Mouse (Mus musculus): ENCODE measurements around the gene 5430419D17Rik. TPM values are rescaled to one million over a fixed set of nuclear protein-coding genes. Genes with fewer than 3 reads are reported as not detected.

Gene 5430419D17Rik
- 0.27 TPM for polyA plus RNA-seq (2012; fragmentation: generic; extraction: Trizol)
- long read RNA-seq, experiment 1 = 0 reads
- long read RNA-seq, experiment 2 = 0 reads

DNA sequence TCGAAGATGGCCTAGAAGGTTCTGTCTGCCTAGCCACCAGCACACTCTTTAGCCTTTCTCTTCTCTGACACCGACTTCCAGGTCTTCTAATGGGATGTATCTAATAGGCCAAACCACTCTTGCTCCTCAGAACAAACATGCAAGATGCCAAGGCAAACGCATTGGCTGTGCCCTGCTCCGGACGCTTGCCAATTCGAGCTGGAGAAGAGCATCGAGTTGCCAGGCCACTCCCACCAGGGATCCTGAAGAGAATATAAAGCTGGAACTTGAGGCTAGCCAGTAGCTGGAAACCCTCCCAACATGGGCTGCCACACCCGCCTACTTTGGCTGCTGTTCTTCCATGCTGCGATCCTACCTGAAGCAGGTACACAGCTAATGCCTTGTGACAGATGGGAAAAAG is at the start of gene 5430419D17Rik:
Gene 5430419D17Rik (plus strand): TSS at position 282 of the 400 bp plus-strand sequence.
- Histone ChIP-seq H3K27me3 (ENCODE audit: control insufficient read depth, insufficient read depth, insufficient read length) (no peaks in the 10 kb centered on the region), H3K4me3 (ENCODE audit: insufficient read depth, poor library complexity, severe bottlenecking) (no peak within 1 kb of the TSS), H3K79me3 (ENCODE audit: low read depth) (no peaks in the 10 kb centered on the region), H3K79me2 (ENCODE audit: control insufficient read depth, insufficient read depth) (no peaks in the 10 kb centered on the region), H3ac (ENCODE audit: control insufficient read depth, insufficient read length, low read depth) (no peak within 1 kb of the TSS), H3K36me3 (ENCODE audit: control insufficient read depth, insufficient read depth) (no peaks in the 10 kb centered on the region)
- TF ChIP-seq MYOD1 (IDR thresholded peaks at IDR 0.05; ENCODE audit: control insufficient read depth, insufficient read length, low read depth) (no peak), MYOG (IDR thresholded peaks at IDR 0.05; ENCODE audit: control insufficient read depth, extremely low read depth, insufficient read length) (no peak)

DNA sequence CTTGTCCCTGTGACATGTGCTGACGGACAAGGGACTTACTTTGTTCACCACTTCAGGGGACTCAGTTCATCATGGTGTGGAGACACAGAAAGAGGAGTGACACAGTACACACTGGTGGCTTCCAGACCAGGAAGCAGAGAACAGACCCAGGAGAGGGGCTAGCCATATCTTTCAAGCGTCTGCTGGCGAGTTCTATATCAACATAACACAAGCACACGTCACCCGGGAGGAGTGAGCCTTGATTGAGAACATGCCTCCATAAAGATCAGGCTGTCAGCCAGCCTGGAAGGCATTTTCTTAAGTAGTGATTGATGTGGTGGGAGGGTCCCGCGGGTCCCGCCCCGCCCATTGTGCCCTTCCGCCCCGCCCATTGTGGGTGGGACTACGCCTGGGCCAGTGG is 44.2 kb upstream of the 5430419D17Rik start:
- TF ChIP-seq USF1 (IDR thresholded peaks at IDR 0.05; ENCODE audit: low read depth) = no peak
- TF ChIP-seq FOSL1 (IDR thresholded peaks at IDR 0.05; ENCODE audit: insufficient read depth, low read length, poor library complexity, severe bottlenecking) = no peak
- no peak for TF ChIP-seq MYOG (IDR thresholded peaks at IDR 0.05; ENCODE audit: control insufficient read depth, extremely low read depth, insufficient read length)
- no peak for TF ChIP-seq CEBPB (IDR thresholded peaks at IDR 0.05; ENCODE audit: low read depth)
- no peak for TF ChIP-seq CTCF (IDR thresholded peaks at IDR 0.05; ENCODE audit: control insufficient read depth, insufficient read depth, insufficient read length)
- no peak for TF ChIP-seq MAX (IDR thresholded peaks at IDR 0.05)
- TF ChIP-seq MYOD1 (IDR thresholded peaks at IDR 0.05; ENCODE audit: control insufficient read depth, insufficient read length, low read depth) = no peak
- Histone ChIP-seq H3K4me3 (ENCODE audit: insufficient read depth, poor library complexity, severe bottlenecking) (no peak overlapping the region), H3K27me3 (ENCODE audit: control insufficient read depth, insufficient read depth, insufficient read length) (no peaks in the 10 kb centered on the region), H3K79me3 (ENCODE audit: low read depth) (no peaks in the 10 kb centered on the region), H3K36me3 (ENCODE audit: control insufficient read depth, insufficient read depth) (no peaks in the 10 kb centered on the region), H3K79me2 (ENCODE audit: control insufficient read depth, insufficient read depth) (no peaks in the 10 kb centered on the region), H3ac (ENCODE audit: control insufficient read depth, insufficient read length, low read depth) (no peak overlapping the region)

DNA sequence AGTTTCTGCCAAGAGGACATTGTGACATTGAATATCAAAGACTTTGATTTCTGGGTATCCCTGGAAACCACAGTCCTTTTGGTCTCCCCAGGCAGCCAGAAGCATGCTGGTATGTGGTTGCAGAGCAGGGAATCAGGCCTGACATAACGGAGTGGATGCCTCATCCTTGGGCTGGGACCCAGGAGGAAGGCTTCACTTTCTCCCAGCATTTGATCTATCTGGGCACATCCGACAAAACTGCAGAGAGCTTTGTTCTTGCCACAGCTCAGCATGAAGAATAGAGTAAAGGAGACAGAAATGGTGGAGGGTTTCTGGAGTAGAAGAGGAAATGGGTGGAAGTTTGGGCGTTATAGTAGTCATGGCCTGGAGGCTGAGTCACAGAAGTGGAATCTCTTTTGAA is 41.0 kb upstream of the 5430419D17Rik start:
- Histone ChIP-seq H3ac (ENCODE audit: control insufficient read depth, insufficient read length, low read depth) (no peak overlapping the region), H3K79me2 (ENCODE audit: control insufficient read depth, insufficient read depth) (no peaks in the 10 kb centered on the region), H3K27me3 (ENCODE audit: control insufficient read depth, insufficient read depth, insufficient read length) (no peaks in the 10 kb centered on the region), H3K4me3 (ENCODE audit: insufficient read depth, poor library complexity, severe bottlenecking) (no peak overlapping the region), H3K36me3 (ENCODE audit: control insufficient read depth, insufficient read depth) (no peaks in the 10 kb centered on the region), H3K79me3 (ENCODE audit: low read depth) (no peaks in the 10 kb centered on the region)
- TF ChIP-seq CEBPB (IDR thresholded peaks at IDR 0.05; ENCODE audit: low read depth) (no peak), MAX (IDR thresholded peaks at IDR 0.05) (no peak), FOSL1 (IDR thresholded peaks at IDR 0.05; ENCODE audit: insufficient read depth, low read length, poor library complexity, severe bottlenecking) (no peak), USF1 (IDR thresholded peaks at IDR 0.05; ENCODE audit: low read depth) (no peak), MYOD1 (IDR thresholded peaks at IDR 0.05; ENCODE audit: control insufficient read depth, insufficient read length, low read depth) (no peak), CTCF (IDR thresholded peaks at IDR 0.05; ENCODE audit: control insufficient read depth, insufficient read depth, insufficient read length) (no peak), MYOG (IDR thresholded peaks at IDR 0.05; ENCODE audit: control insufficient read depth, extremely low read depth, insufficient read length) (no peak)

GRCm38 (mm10) chr7:131146214-131146613 is 28.0 kb upstream of the 5430419D17Rik start, which contains the start of gene 4933402N03Rik:
4933402N03Rik (minus strand) TSS chr7:131146314.
- H3K79me3 ChIP-seq (ENCODE audit: low read depth) = no peaks in the 10 kb centered on the region
- H3K27me3 ChIP-seq (ENCODE audit: control insufficient read depth, insufficient read depth, insufficient read length) = no peaks in the 10 kb centered on the region
- TF ChIP-seq MAX (IDR thresholded peaks at IDR 0.05) = no peak
- TF ChIP-seq FOSL1 (IDR thresholded peaks at IDR 0.05; ENCODE audit: insufficient read depth, low read length, poor library complexity, severe bottlenecking) = no peak
- no peak for TF ChIP-seq MYOD1 (IDR thresholded peaks at IDR 0.05; ENCODE audit: control insufficient read depth, insufficient read length, low read depth)
- no peak for TF ChIP-seq CEBPB (IDR thresholded peaks at IDR 0.05; ENCODE audit: low read depth)
- no peak for TF ChIP-seq MYOG (IDR thresholded peaks at IDR 0.05; ENCODE audit: control insufficient read depth, extremely low read depth, insufficient read length)
- no peak for TF ChIP-seq CTCF (IDR thresholded peaks at IDR 0.05; ENCODE audit: control insufficient read depth, insufficient read depth, insufficient read length)
- no peak for TF ChIP-seq USF1 (IDR thresholded peaks at IDR 0.05; ENCODE audit: low read depth)

DNA sequence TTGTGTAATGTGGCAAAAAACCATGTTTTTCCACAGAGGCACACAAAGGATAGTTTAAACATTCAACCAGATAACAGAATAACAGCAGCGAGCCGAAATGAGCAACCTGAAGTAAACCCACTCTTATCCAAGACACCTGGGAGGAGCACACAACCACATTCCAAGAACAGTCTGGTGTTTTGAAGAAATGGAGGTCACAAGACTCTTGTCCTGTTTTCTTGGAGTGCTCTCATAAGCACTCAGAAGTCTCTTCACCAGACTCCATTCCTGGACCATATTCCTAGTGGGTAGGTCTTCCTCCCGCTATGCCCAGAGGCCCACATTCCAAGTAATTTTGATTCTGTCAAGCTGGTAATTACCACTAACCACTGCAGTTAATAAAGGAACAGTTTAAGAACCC is 24.0 kb upstream of the 5430419D17Rik start:
- no peaks in the 10 kb centered on the region for H3K79me3 ChIP-seq (ENCODE audit: low read depth)
- no peaks in the 10 kb centered on the region for H3K79me2 ChIP-seq (ENCODE audit: control insufficient read depth, insufficient read depth)
- no peak overlapping the region for H3K4me3 ChIP-seq (ENCODE audit: insufficient read depth, poor library complexity, severe bottlenecking)
- no peaks in the 10 kb centered on the region for H3K27me3 ChIP-seq (ENCODE audit: control insufficient read depth, insufficient read depth, insufficient read length)
- H3ac ChIP-seq (ENCODE audit: control insufficient read depth, insufficient read length, low read depth) = no peak overlapping the region
- no peaks in the 10 kb centered on the region for H3K36me3 ChIP-seq (ENCODE audit: control insufficient read depth, insufficient read depth)
- TF ChIP-seq MYOD1 (IDR thresholded peaks at IDR 0.05; ENCODE audit: control insufficient read depth, insufficient read length, low read depth) (no peak), MYOG (IDR thresholded peaks at IDR 0.05; ENCODE audit: control insufficient read depth, extremely low read depth, insufficient read length) (no peak), FOSL1 (IDR thresholded peaks at IDR 0.05; ENCODE audit: insufficient read depth, low read length, poor library complexity, severe bottlenecking) (no peak), CTCF (IDR thresholded peaks at IDR 0.05; ENCODE audit: control insufficient read depth, insufficient read depth, insufficient read length) (no peak), MAX (IDR thresholded peaks at IDR 0.05) (no peak), CEBPB (IDR thresholded peaks at IDR 0.05; ENCODE audit: low read depth) (no peak), USF1 (IDR thresholded peaks at IDR 0.05; ENCODE audit: low read depth) (no peak)

More at GRCm38 (mm10) chr7:131146214-131146613, 28.0 kb upstream of the 5430419D17Rik start, which contains the start of gene 4933402N03Rik:
- Histone ChIP-seq H3K4me3 (ENCODE audit: insufficient read depth, poor library complexity, severe bottlenecking) (no peak within 1 kb of the TSS), H3K79me2 (ENCODE audit: control insufficient read depth, insufficient read depth) (no peaks in the 10 kb centered on the region), H3K36me3 (ENCODE audit: control insufficient read depth, insufficient read depth) (no peaks in the 10 kb centered on the region), H3ac (ENCODE audit: control insufficient read depth, insufficient read length, low read depth) (no peak within 1 kb of the TSS)

GRCm38 (mm10) chr7:131153044-131153443 is 21.2 kb upstream of the 5430419D17Rik start:
- no peaks in the 10 kb centered on the region for H3K79me2 ChIP-seq (ENCODE audit: control insufficient read depth, insufficient read depth)
- no peak for TF ChIP-seq FOSL1 (IDR thresholded peaks at IDR 0.05; ENCODE audit: insufficient read depth, low read length, poor library complexity, severe bottlenecking)
- TF ChIP-seq MYOD1 (IDR thresholded peaks at IDR 0.05; ENCODE audit: control insufficient read depth, insufficient read length, low read depth) = peak; percentile 40
- no peaks in the 10 kb centered on the region for H3K27me3 ChIP-seq (ENCODE audit: control insufficient read depth, insufficient read depth, insufficient read length)
- no peak overlapping the region for H3K4me3 ChIP-seq (ENCODE audit: insufficient read depth, poor library complexity, severe bottlenecking)
- H3ac ChIP-seq (ENCODE audit: control insufficient read depth, insufficient read length, low read depth) = no peak overlapping the region
- no peaks in the 10 kb centered on the region for H3K36me3 ChIP-seq (ENCODE audit: control insufficient read depth, insufficient read depth)
- H3K79me3 ChIP-seq (ENCODE audit: low read depth) = no peaks in the 10 kb centered on the region

All from C2C12 (cell line).